Mouse (Mus musculus): ENCODE measurements around the gene Gamt.

- TF ChIP-seq POLR2A (IDR thresholded peaks at IDR 0.05; ENCODE audit: low read depth, low read length) (no peak), CTCF (IDR thresholded peaks at IDR 0.05; ENCODE audit: extremely low read depth, insufficient read depth, insufficient read length, insufficient replicate concordance) (no peak)
Measured at GRCm38 (mm10) chr10:80238306-80238705, 22.5 kb downstream of the Gamt start.

Measured in spleen, adult 2 months (tissue).